Mouse (Mus musculus) stomach, postnatal 0 days (tissue): ENCODE measurements around the gene Slc17a1. TPM values are rescaled to one million over a fixed set of nuclear protein-coding genes. Genes with fewer than 3 reads are reported as not detected.
A peak's percentile ranks its signal among the peaks of the same experiment; 100 is the strongest.

Experiments
- ATAC-seq: fragments of 200-750 bp; cut with Nextera tagmentation; 2 replicates; pipeline ENCODE4 v1.8.0; 2017; ENCODE audit not compliant: low FRiP score, low TSS enrichment
- DNase-seq: peaks from one replicate; pipeline ENCODE4 v3.0.0-alpha.2; 2016; ENCODE audit warnings: low spot score
- H3K27ac ChIP-seq: fragments of 300-500 bp; sonication (generic); replicated peaks from 2 replicates; pipeline ENCODE4 v1.5.1; 2014; ENCODE audit warnings: mild to moderate bottlenecking, control low read depth
- H3K27me3 ChIP-seq: fragments of 300-500 bp; sonication (generic); 2 replicates; pipeline ENCODE4 v1.6.1; 2014; ENCODE audit warnings: low read length; ENCODE audit not compliant: control insufficient read depth, insufficient read depth
- H3K36me3 ChIP-seq: fragments of 300-500 bp; sonication (generic); 2 replicates; pipeline ENCODE4 v1.6.1; 2014; ENCODE audit warnings: low read length, mixed read lengths; ENCODE audit not compliant: control insufficient read depth, insufficient read depth
- H3K4me1 ChIP-seq: fragments of 300-500 bp; sonication (generic); replicated peaks from 2 replicates; pipeline ENCODE4 v1.6.1; 2014; ENCODE audit warnings: antibody characterized with exemption; ENCODE audit not compliant: control insufficient read depth, insufficient read depth
- H3K4me2 ChIP-seq: fragments of 300-500 bp; sonication (generic); replicated peaks from 2 replicates; pipeline ENCODE4 v1.6.1; 2014; ENCODE audit warnings: low read depth, mild to moderate bottlenecking, control low read depth, moderate library complexity
- H3K4me3 ChIP-seq: fragments of 300-500 bp; sonication (generic); 2 replicates; pipeline ENCODE4 v1.5.1; 2014; ENCODE audit warnings: low read depth, low read length, control low read depth
- H3K9ac ChIP-seq: fragments of 300-500 bp; sonication (generic); 2 replicates; pipeline ENCODE4 v1.6.1; 2014; ENCODE audit warnings: mild to moderate bottlenecking, low read length, control low read depth, mixed read lengths
- H3K9me3 ChIP-seq: fragments of 300-500 bp; sonication (generic); 2 replicates; pipeline ENCODE4 v1.6.1; 2016; ENCODE audit warnings: low read length; ENCODE audit not compliant: control insufficient read depth
- CTCF ChIP-seq: IDR thresholded peaks from 2 replicates; pipeline ENCODE4 v1.5.1; 2016; ENCODE audit warnings: antibody characterized with exemption, low read depth, mild to moderate bottlenecking, moderate library complexity
- EP300 ChIP-seq: optimal IDR thresholded peaks from 2 replicates; pipeline ENCODE3; 2016; ENCODE audit warnings: antibody characterized with exemption
- WGBS: fragments of 180-500 bp; shearing (Covaris S2); extraction: QIAGEN DNeasy Blood & Tissue Kit; methylation state at CpG from one replicate; pipeline ENCODE4 v1.1.7; 2014; 5-methylcytosine and 5-hydroxymethylcytosine counted together
- polyA plus RNA-seq: library from polyadenylated mRNA; unstranded; fragments of >200 nt; fragmentation: Nextera tagmentation; extraction: Ambion mirVana; gene quantifications from 2 replicates; pipeline ENCODE4 v1.2.1, GENCODE M21; 2015

Slc17a1 gene
- polyA plus RNA-seq, 1 experiment from 2014 or later: not detected

DNA sequence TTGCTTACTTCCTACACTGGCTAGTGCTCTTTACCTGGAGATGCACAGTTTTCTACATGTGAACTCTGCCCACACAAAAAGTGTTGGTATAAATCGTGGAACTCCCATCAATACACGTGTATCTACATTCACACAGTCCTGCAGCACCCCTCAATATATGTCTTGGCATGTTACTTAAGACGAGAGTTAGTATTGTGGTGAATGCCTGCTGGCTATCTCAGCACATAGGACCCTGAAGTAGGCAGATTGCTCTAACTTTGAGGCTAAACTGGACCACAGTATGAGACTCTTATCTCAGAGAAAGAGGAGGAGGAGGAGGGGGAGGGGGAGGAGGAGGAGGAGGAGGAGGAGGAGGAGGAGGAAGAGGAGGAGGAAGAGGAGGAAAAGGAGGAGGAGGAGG, 11.6 kb downstream of the Slc17a1 start:
- Histone ChIP-seq H3K27ac (no peak overlapping the region), H3K9ac (no peak overlapping the region), H3K9me3 (no peaks in the 10 kb centered on the region), H3K4me3 (no peak overlapping the region), H3K36me3 (no peaks in the 10 kb centered on the region), H3K4me2 (no peak overlapping the region), H3K27me3 (no peaks in the 10 kb centered on the region; the same call in 1 of the 2 replicates), H3K4me1 (no peaks in the 10 kb centered on the region)
- WGBS: 85% methylated on average over 3 of the region's 3 CpGs
- DNase-seq (no peak), ATAC-seq (no peak)
- no peak for TF ChIP-seq CTCF
- no peak for TF ChIP-seq EP300

GRCm38 (mm10) chr13:23879636-23880035, 12.1 kb downstream of the Slc17a1 start:
- 83% methylated on average over 5 of the region's 5 CpGs for WGBS
- H3K4me2 ChIP-seq: no peak overlapping the region
- no peaks in the 10 kb centered on the region for H3K4me1 ChIP-seq
- ATAC-seq (no peak), DNase-seq (no peak)
- TF ChIP-seq CTCF (no peak), EP300 (no peak)
- no peaks in the 10 kb centered on the region; the same call in 1 of the 2 replicates for H3K27me3 ChIP-seq
- H3K27ac ChIP-seq: no peak overlapping the region
- no peaks in the 10 kb centered on the region for H3K9me3 ChIP-seq
- H3K9ac ChIP-seq: no peak overlapping the region
- no peaks in the 10 kb centered on the region for H3K36me3 ChIP-seq
- H3K4me3 ChIP-seq: no peak overlapping the region

DNA sequence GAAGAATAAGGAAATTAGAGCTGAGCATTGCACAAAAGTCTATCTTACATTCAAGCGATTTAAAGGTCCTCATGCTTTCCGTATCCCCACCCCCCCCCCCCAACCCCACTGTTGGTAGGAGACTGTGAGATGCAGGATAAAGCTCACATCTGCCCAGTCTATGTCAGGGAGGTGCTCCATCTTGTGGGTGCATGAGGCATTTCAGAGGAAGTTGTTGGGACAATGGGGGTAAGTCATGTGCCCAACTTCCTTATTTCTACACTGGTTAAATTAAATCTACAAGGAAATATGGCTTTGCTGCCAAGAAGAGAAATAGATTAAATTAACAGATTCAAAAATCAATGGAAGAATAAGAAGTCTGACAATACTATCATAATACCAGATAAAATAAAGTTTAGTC, 18.0 kb downstream of the Slc17a1 start:
- Histone ChIP-seq H3K4me2 (no peak overlapping the region), H3K4me3 (no peak overlapping the region), H3K36me3 (no peaks in the 10 kb centered on the region), H3K27ac (no peak overlapping the region), H3K27me3 (no peaks in the 10 kb centered on the region), H3K4me1 (no peaks in the 10 kb centered on the region), H3K9me3 (no peaks in the 10 kb centered on the region), H3K9ac (no peak overlapping the region)
- DNase-seq (peak; percentile 24), ATAC-seq (no peak)
- TF ChIP-seq EP300: no peak
- TF ChIP-seq CTCF: peak; percentile 70
- 34% methylated on average over 2 of the region's 2 CpGs for WGBS

DNA sequence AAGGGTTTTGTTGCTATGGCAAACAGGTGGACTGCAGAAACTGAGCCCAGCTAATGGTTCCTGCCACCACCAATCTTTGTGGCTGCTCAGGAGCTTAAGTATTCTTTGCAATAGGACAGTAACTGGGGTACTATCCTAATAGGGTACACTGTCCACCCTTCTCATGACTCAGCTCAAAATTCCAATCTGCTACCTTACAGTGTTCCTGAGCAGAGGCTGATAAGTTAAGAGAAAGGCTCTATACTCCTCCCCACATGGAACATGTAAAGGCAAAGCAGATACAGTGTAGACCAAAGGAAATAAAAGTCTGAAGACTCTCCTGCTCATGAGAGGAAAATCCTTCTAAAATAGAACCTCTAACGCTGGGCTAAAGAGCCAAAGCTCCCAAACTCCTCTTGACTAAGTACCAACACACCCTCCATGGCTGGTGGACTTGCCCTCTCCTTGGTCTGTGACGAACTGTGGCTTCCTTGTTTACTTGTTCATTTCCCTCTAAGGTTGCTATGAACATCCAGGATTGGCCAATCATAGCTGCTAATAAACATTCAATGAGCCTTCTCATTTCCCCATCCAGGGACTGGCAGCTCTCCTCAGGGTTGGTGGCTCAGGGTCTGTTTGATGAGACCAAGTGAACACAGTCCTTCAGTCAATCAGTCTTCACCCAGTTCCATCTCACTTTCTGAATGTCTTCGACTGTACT, 19.6 kb downstream of the Slc17a1 start:
- DNase-seq: no peak
- no peak overlapping the region for H3K4me3 ChIP-seq
- no peak for ATAC-seq
- TF ChIP-seq CTCF (no peak), EP300 (no peak)
- no peaks in the 10 kb centered on the region for H3K9me3 ChIP-seq
- no peak overlapping the region for H3K27ac ChIP-seq
- no peaks in the 10 kb centered on the region for H3K27me3 ChIP-seq
- no peaks in the 10 kb centered on the region for H3K36me3 ChIP-seq
- no peaks in the 10 kb centered on the region for H3K4me1 ChIP-seq
- WGBS: 78% methylated on average over 3 of the region's 3 CpGs
- H3K4me2 ChIP-seq: no peak overlapping the region
- no peak overlapping the region for H3K9ac ChIP-seq

- Histone ChIP-seq H3K9me3 (no peaks in the 10 kb centered on the region), H3K27ac (no peak overlapping the region), H3K4me1 (no peaks in the 10 kb centered on the region), H3K4me3 (no peak overlapping the region), H3K36me3 (no peaks in the 10 kb centered on the region), H3K27me3 (no peaks in the 10 kb centered on the region), H3K4me2 (no peak overlapping the region), H3K9ac (no peak overlapping the region)
- no peak for DNase-seq
- WGBS: 40% methylated on average over 6 of the region's 6 CpGs
- no peak for ATAC-seq
- TF ChIP-seq CTCF: no peak
- TF ChIP-seq EP300: no peak
Observed at GRCm38 (mm10) chr13:23889011-23889605, 21.6 kb downstream of the Slc17a1 start.

DNA sequence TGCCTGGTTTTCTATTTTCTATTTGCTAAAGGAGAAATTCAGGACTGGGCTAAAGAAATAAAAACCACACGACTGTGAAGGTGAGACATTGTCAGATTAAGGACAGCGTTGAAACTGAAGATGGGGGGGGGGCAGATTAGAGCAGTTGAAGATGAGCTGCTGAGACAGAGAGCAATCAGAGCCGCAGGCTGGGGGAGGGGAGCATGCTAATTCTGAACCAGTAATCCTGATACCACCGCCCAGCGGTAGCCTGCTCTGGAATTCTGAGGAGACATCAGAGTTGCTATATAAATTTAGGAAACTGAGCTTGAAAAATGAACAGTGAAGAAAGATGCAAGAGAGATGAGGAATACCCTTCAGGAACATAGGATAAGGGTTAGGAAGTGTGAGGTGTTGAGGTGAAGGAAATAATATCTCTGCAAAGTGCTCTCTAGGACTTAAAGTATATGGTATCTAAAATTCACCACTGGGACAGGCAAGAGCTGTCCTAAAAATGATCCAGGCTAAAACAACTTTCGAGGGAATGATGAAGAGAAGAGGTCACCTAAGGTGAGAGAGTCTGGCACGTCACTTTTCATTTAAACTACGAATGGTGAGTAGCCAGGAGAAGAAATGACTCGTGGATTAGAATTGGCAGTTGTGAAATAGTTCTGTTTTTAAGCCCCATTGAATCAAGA, 25.2 kb downstream of the Slc17a1 start:
- TF ChIP-seq CTCF (no peak), EP300 (no peak)
- Histone ChIP-seq H3K4me2 (no peak overlapping the region), H3K27ac (no peak overlapping the region), H3K36me3 (no peaks in the 10 kb centered on the region), H3K27me3 (no peaks in the 10 kb centered on the region), H3K4me1 (no peaks in the 10 kb centered on the region), H3K9ac (no peak overlapping the region), H3K9me3 (no peaks in the 10 kb centered on the region), H3K4me3 (no peak overlapping the region)
- no peak for DNase-seq
- ATAC-seq: no peak
- WGBS: 35% methylated on average over 9 of the region's 9 CpGs
